Mouse (Mus musculus) frontal cortex, postnatal 10 days (tissue): ENCODE measurements around the gene Zfp217.

Experiments used
- DNase-seq, 2 experiments: peaks; one replicate each; pipeline ENCODE4 v3.0.0; 2022; ENCODE audit warnings: low spot score in 2 of 2, mixed read lengths in 1 of 2

The Zfp217 gene

GRCm38 (mm10) chr2:170101932-170102331, 46.0 kb downstream of the Zfp217 start:
- no peak for DNase-seq

GRCm38 (mm10) chr2:170101132-170101531, 46.8 kb downstream of the Zfp217 start:
- peak; percentile 65 to 88 for DNase-seq

- no peak for DNase-seq
Observed at GRCm38 (mm10) chr2:170094871-170095270, 53.0 kb downstream of the Zfp217 start.

- no peak for DNase-seq
Observed at GRCm38 (mm10) chr2:170094220-170094619, 53.7 kb downstream of the Zfp217 start.

GRCm38 (mm10) chr2:170091563-170092443, 56.1 kb downstream of the Zfp217 start:
- DNase-seq: no peak

- no peak for DNase-seq
Observed at GRCm38 (mm10) chr2:170078442-170079017, 69.4 kb downstream of the Zfp217 start.

GRCm38 (mm10) chr2:170078041-170078440, 69.9 kb downstream of the Zfp217 start:
- DNase-seq: no peak

- no peak for DNase-seq
Observed at GRCm38 (mm10) chr2:170076941-170077490, 70.9 kb downstream of the Zfp217 start.

GRCm38 (mm10) chr2:170070641-170071241, 77.2 kb downstream of the Zfp217 start:
- DNase-seq: no peak

- no peak for DNase-seq
Observed at GRCm38 (mm10) chr2:170069976-170070375, 77.9 kb downstream of the Zfp217 start.

GRCm38 (mm10) chr2:170062378-170062777, 85.5 kb downstream of the Zfp217 start:
- no peak for DNase-seq

- DNase-seq: no peak
Observed at GRCm38 (mm10) chr2:170060066-170060465, 87.8 kb downstream of the Zfp217 start.

- DNase-seq: no peak
Observed at GRCm38 (mm10) chr2:170058774-170059173, 89.1 kb downstream of the Zfp217 start.
